Mouse (Mus musculus) stomach, postnatal 0 days (tissue): ENCODE data around the gene Mboat7.

Source experiments
- CTCF ChIP-seq: IDR thresholded peaks from 2 replicates; pipeline ENCODE4 v1.5.1; 2016; ENCODE audit warnings: antibody characterized with exemption, low read depth, mild to moderate bottlenecking, moderate library complexity
- EP300 ChIP-seq: optimal IDR thresholded peaks from 2 replicates; pipeline ENCODE3; 2016; ENCODE audit warnings: antibody characterized with exemption

GRCm38 (mm10) chr7:3685400-3686187 lies 7.7 kb downstream of the Mboat7 start:
- no peak for TF ChIP-seq EP300
- TF ChIP-seq CTCF = no peak
